Mouse (Mus musculus) CH12.LX (cell line): Measurements from ENCODE around the gene Ogfod3. TPM values are rescaled to one million over a fixed set of nuclear protein-coding genes. Genes with fewer than 3 reads are reported as not detected.

Source experiments
- DNase-seq: peaks from one replicate; pipeline ENCODE4 v3.0.0-alpha.2; 2013; ENCODE audit errors: extremely low read depth
- H3K27ac ChIP-seq: 2 replicates; pipeline ENCODE4 v1.5.1; 2012; ENCODE audit warnings: low read depth, mild to moderate bottlenecking, control low read depth, moderate library complexity; ENCODE audit not compliant: insufficient read depth
- H3K27me3 ChIP-seq: replicated peaks from 2 replicates; pipeline ENCODE3; 2012; ENCODE audit warnings: inconsistent platforms
- H3K36me3 ChIP-seq, 2 experiments: replicated peaks in 1 of 2; 2 replicates each; pipeline versions ENCODE3 to v1.6.1; 2012; ENCODE audit warnings: inconsistent platforms in 1 of 2, low read length in 1 of 2, mild to moderate bottlenecking in 1 of 2, mixed read lengths in 1 of 2, moderate library complexity in 1 of 2; ENCODE audit not compliant: control insufficient read depth in 1 of 2, insufficient read depth in 1 of 2
- H3K4me1 ChIP-seq, 2 experiments: 2 replicates each; pipeline ENCODE4 v1.6.1; 2012; ENCODE audit warnings: inconsistent platforms in 1 of 2, moderate library complexity in 1 of 2; ENCODE audit not compliant: insufficient read depth in 2 of 2, control insufficient read depth in 1 of 2
- H3K4me2 ChIP-seq: 2 replicates; pipeline ENCODE4 v1.6.1; 2012; ENCODE audit warnings: low read depth, mild to moderate bottlenecking, control low read depth; ENCODE audit not compliant: poor library complexity, insufficient read depth, severe bottlenecking
- H3K4me3 ChIP-seq, 3 experiments: fragments of 150-350 bp in 1 of 3; sonication (generic) in 1 of 3; replicated peaks in 1 of 3; 2 replicates each; pipeline versions ENCODE3 to v1.5.1; 2011 to 2012; ENCODE audit warnings: low read depth in 2 of 3, low read length in 2 of 3, mild to moderate bottlenecking in 2 of 3, moderate library complexity in 2 of 3, control low read depth in 1 of 3, improper control_type of control experiment in 1 of 3, inconsistent platforms in 1 of 3, mixed read lengths in 1 of 3; ENCODE audit not compliant: poor library complexity in 1 of 3
- H3K79me2 ChIP-seq: replicated peaks from 2 replicates; pipeline ENCODE4 v1.6.1; 2012; ENCODE audit warnings: mild to moderate bottlenecking, moderate library complexity; ENCODE audit not compliant: control insufficient read depth, poor library complexity, insufficient read depth, severe bottlenecking; ENCODE audit errors: extremely low read depth
- H3K9ac ChIP-seq: 2 replicates; pipeline ENCODE4 v1.6.1; 2012; ENCODE audit warnings: low read depth, mild to moderate bottlenecking, control low read depth, moderate library complexity; ENCODE audit not compliant: insufficient read depth
- H3K9me3 ChIP-seq: replicated peaks from 2 replicates; pipeline ENCODE3; 2012; ENCODE audit warnings: low read length, inconsistent platforms, mixed read lengths
- CHD1 ChIP-seq: IDR thresholded peaks from 2 replicates; pipeline ENCODE4 v1.6.1; 2012; ENCODE audit warnings: low read depth, low read length, improper control_type of control experiment, inconsistent platforms
- CHD2 ChIP-seq: IDR thresholded peaks from 2 replicates; pipeline ENCODE4 v1.6.1; 2011; ENCODE audit warnings: low read length, improper control_type of control experiment
- CTCF ChIP-seq, 2 experiments: IDR thresholded peaks in 1 of 2; conservative IDR thresholded peaks in 1 of 2; 2 replicates each; pipeline ENCODE4 v1.5.1; 2011 to 2012; ENCODE audit warnings: low read depth in 2 of 2, low read length in 2 of 2, improper control_type of control experiment in 1 of 2, inconsistent platforms in 1 of 2, mild to moderate bottlenecking in 1 of 2, moderate library complexity in 1 of 2
- ETS1 ChIP-seq: conservative IDR thresholded peaks from 2 replicates; pipeline ENCODE4 v1.6.1; 2012; ENCODE audit warnings: low read depth, mild to moderate bottlenecking, inconsistent platforms, low read length, improper control_type of control experiment, moderate library complexity
- HCFC1 ChIP-seq: IDR thresholded peaks from 2 replicates; pipeline ENCODE4 v1.6.1; 2012; ENCODE audit warnings: low read depth, mild to moderate bottlenecking, inconsistent platforms, low read length, improper control_type of control experiment
- MAFK ChIP-seq: IDR thresholded peaks from 2 replicates; pipeline ENCODE4 v1.6.1; 2011; ENCODE audit warnings: low read length, improper control_type of control experiment; ENCODE audit not compliant: insufficient replicate concordance
- MXI1 ChIP-seq: IDR thresholded peaks from 2 replicates; pipeline ENCODE4 v1.6.1; 2011; ENCODE audit warnings: mild to moderate bottlenecking, low read depth, low read length, improper control_type of control experiment
- MYC ChIP-seq: IDR thresholded peaks from 2 replicates; pipeline ENCODE4 v1.6.1; 2011; ENCODE audit warnings: low read depth, mild to moderate bottlenecking, improper control_type of control experiment, low read length
- NELFE ChIP-seq: IDR thresholded peaks from 2 replicates; pipeline ENCODE4 v1.6.1; 2011; ENCODE audit warnings: low read depth, low read length, improper control_type of control experiment
- NRF1 ChIP-seq: IDR thresholded peaks from 2 replicates; pipeline ENCODE4 v1.6.1; 2014; ENCODE audit warnings: low read depth, mild to moderate bottlenecking, inconsistent platforms, low read length, improper control_type of control experiment, moderate library complexity
- PAX5 ChIP-seq: IDR thresholded peaks from 2 replicates; pipeline ENCODE4 v1.6.1; 2012; ENCODE audit warnings: low read length, inconsistent platforms, mixed read lengths
- POLR2A ChIP-seq: IDR thresholded peaks from 2 replicates; pipeline ENCODE4 v1.6.1; 2011; ENCODE audit warnings: low read depth, mild to moderate bottlenecking, improper control_type of control experiment, low read length
- POLR2AphosphoS2 ChIP-seq: IDR thresholded peaks from 2 replicates; pipeline ENCODE4 v1.6.1; 2011; ENCODE audit warnings: low read depth, low read length, improper control_type of control experiment
- USF1 ChIP-seq: IDR thresholded peaks from 2 replicates; pipeline ENCODE4 v1.6.1; 2014; ENCODE audit warnings: low read depth, mild to moderate bottlenecking, inconsistent platforms, low read length, improper control_type of control experiment
- USF2 ChIP-seq: conservative IDR thresholded peaks from 2 replicates; pipeline ENCODE4 v1.6.1; 2011; ENCODE audit warnings: low read depth, low read length, improper control_type of control experiment
- ZKSCAN1 ChIP-seq: IDR thresholded peaks from 2 replicates; pipeline ENCODE4 v1.6.1; 2012; ENCODE audit warnings: low read depth, inconsistent platforms, low read length, improper control_type of control experiment, borderline replicate concordance
- dilution Hi-C: fragments of 300-500 bp; cut with MboI; formaldehyde crosslinking; loops from 2 replicates; pipeline ENCODE4 v1.14.3; 2020; ENCODE audit warnings: low sequenced_read_pairs; ENCODE audit not compliant: extremely low pct_unique_long_range_greater_than_20kb, extremely low pct_ligation_motif_present
- in situ Hi-C: fragments of 300-500 bp; cut with MboI; formaldehyde crosslinking; loops from 3 replicates; pipeline ENCODE4 v1.14.3; 2019; ENCODE audit warnings: low sequenced_read_pairs, low pct_ligation_motif_present, low pct_unique_long_range_greater_than_20kb, mixed read lengths
- polyA plus RNA-seq: library from polyadenylated mRNA; unstranded; fragments of >175 nt; gene quantifications from 2 replicates; pipeline ENCODE4 v1.2.1, GENCODE M21; 2012; ENCODE audit warnings: low read depth; ENCODE audit not compliant: insufficient read length
- total RNA-seq, 2 experiments: library from RNA; depleted of rRNA; stranded (reverse); fragments of 300-350 nt in 1 of 2; fragments of >200 nt in 1 of 2; gene quantifications; 2 replicates each; pipeline ENCODE4 v1.2.3; 2012 to 2014

Gene Ogfod3
- total and polyA plus RNA-seq, 3 experiments = 13.7 to 18.4 (median 16.4) TPM

GRCm38 (mm10) chr11:121221321-121222010, 17.0 kb upstream of the Ogfod3 start:
- Histone ChIP-seq H3K9ac (no peak overlapping the region), H3K4me1 (peaks cover 0 to 14% of the 10 kb centered on the region in 2 experiments; a peak in 2 of 4 replicates), H3K27ac (no peak overlapping the region), H3K36me3 (peaks cover 57 to 92% of the 10 kb centered on the region in 2 experiments), H3K4me3 (no peak overlapping the region), H3K9me3 (no peaks in the 10 kb centered on the region), H3K79me2 (0 out of 2 replicates have a peak, but pooled peaks cover 2% of the 10 kb centered on the region), H3K27me3 (no peaks in the 10 kb centered on the region), H3K4me2 (no peak overlapping the region)
- 0 out of 2 replicates have a peak, but pooled peaks have one; percentile 24 for TF ChIP-seq POLR2AphosphoS2
- TF ChIP-seq NRF1 = no peak
- no peak for DNase-seq
- in situ Hi-C loops = no loop called here
- dilution Hi-C loops = no loop called here

- Histone ChIP-seq H3K4me1 (peaks cover 0 to 7% of the 10 kb centered on the region in 2 experiments; a peak in 2 of 4 replicates), H3K9ac (no peak overlapping the region), H3K79me2 (0 out of 2 replicates have a peak, but pooled peaks cover 2% of the 10 kb centered on the region), H3K4me3 (no peak overlapping the region), H3K27ac (no peak overlapping the region), H3K4me2 (no peak overlapping the region)
- no peak for DNase-seq
- no peak for TF ChIP-seq MYC
- no peak for TF ChIP-seq NELFE
- no peak for TF ChIP-seq MXI1
- TF ChIP-seq ZKSCAN1 = no peak
- TF ChIP-seq MAFK = no peak
- TF ChIP-seq USF1 = no peak
- TF ChIP-seq PAX5 = no peak
- TF ChIP-seq NRF1 = no peak
- no peak for TF ChIP-seq ETS1
- TF ChIP-seq CTCF (conservative IDR thresholded peaks at IDR 0.05 in 1 of 2, IDR thresholded peaks at IDR 0.05 in 1 of 2; ENCODE audit: low read depth in 2 of 2, low read length in 2 of 2) = no peak
- TF ChIP-seq, all 38 proteins: peak for 0
- Histone ChIP-seq H3K9me3 (no peaks in the 10 kb centered on the region), H3K27me3 (no peaks in the 10 kb centered on the region), H3K36me3 (peaks cover 50 to 89% of the 10 kb centered on the region in 2 experiments)
- dilution Hi-C loops (no loop called here), in situ Hi-C loops (no loop called here)
Measured at GRCm38 (mm10) chr11:121220771-121221170, 16.3 kb upstream of the Ogfod3 start.

GRCm38 (mm10) chr11:121219776-121220175, 15.3 kb upstream of the Ogfod3 start:
- Histone ChIP-seq H3K4me1 (0 out of 4 replicates have a peak, but pooled peaks cover 0 to 2% of the 10 kb centered on the region in 2 experiments), H3K9ac (no peak overlapping the region), H3K4me2 (no peak overlapping the region), H3K9me3 (no peaks in the 10 kb centered on the region), H3K27ac (no peak overlapping the region), H3K79me2 (no peaks in the 10 kb centered on the region), H3K4me3 (no peak overlapping the region), H3K27me3 (no peaks in the 10 kb centered on the region), H3K36me3 (peaks cover 40 to 82% of the 10 kb centered on the region in 2 experiments)
- dilution Hi-C loops (no loop called here), in situ Hi-C loops (no loop called here)
- TF ChIP-seq MYC (no peak), POLR2A (no peak), USF2 (no peak), CTCF (conservative IDR thresholded peaks at IDR 0.05 in 1 of 2, IDR thresholded peaks at IDR 0.05 in 1 of 2; ENCODE audit: low read depth in 2 of 2, low read length in 2 of 2) (no peak), CHD2 (no peak), USF1 (no peak), PAX5 (no peak), ETS1 (no peak), CHD1 (no peak), HCFC1 (no peak)
- no peak for DNase-seq
